Mouse (Mus musculus): Measurements from ENCODE around the gene Hoxd11.

- TF ChIP-seq EP300 (IDR thresholded peaks at IDR 0.05; ENCODE audit: low read depth) (no peak), CTCF (IDR thresholded peaks at IDR 0.05; ENCODE audit: low read depth) (no peak)
Measured at GRCm38 (mm10) chr2:74656632-74657021, 22.7 kb upstream of the Hoxd11 start.
